Mouse (Mus musculus) neural tube, embryonic 11.5 days (tissue): Measurements from ENCODE around the gene Slc5a11. TPM values are rescaled to one million over a fixed set of nuclear protein-coding genes. Genes with fewer than 3 reads are reported as not detected.

Experiments
- ATAC-seq: fragments of 200-750 bp; cut with Nextera tagmentation; 2 replicates; pipeline ENCODE4 v1.8.0; 2017; ENCODE audit warnings: moderate number of reproducible peaks, mild to moderate bottlenecking, moderate TSS enrichment, moderate library complexity; ENCODE audit not compliant: insufficient read depth, low FRiP score, low TSS enrichment
- DNase-seq: peaks from one replicate; pipeline ENCODE4 v3.0.0-alpha.2; 2015; ENCODE audit warnings: low spot score
- H3K27ac ChIP-seq: fragments of 300-500 bp; sonication (generic); 2 replicates; pipeline ENCODE4 v1.5.1; 2014; ENCODE audit warnings: low read depth, mild to moderate bottlenecking, low read length
- H3K27me3 ChIP-seq: fragments of 300-500 bp; sonication (generic); 2 replicates; pipeline ENCODE4 v1.6.1; 2014; ENCODE audit warnings: mild to moderate bottlenecking, low read length, mixed read lengths; ENCODE audit not compliant: control insufficient read depth, insufficient read depth
- H3K36me3 ChIP-seq: fragments of 300-500 bp; sonication (generic); 2 replicates; pipeline ENCODE4 v1.6.1; 2014; ENCODE audit warnings: mild to moderate bottlenecking, low read length, moderate library complexity, mixed read lengths; ENCODE audit not compliant: control insufficient read depth, insufficient read depth
- H3K4me1 ChIP-seq: fragments of 300-500 bp; sonication (generic); 2 replicates; pipeline ENCODE4 v1.6.1; 2014; ENCODE audit warnings: low read length, mixed read lengths; ENCODE audit not compliant: control insufficient read depth, insufficient read depth
- H3K4me2 ChIP-seq: fragments of 300-500 bp; sonication (generic); 2 replicates; pipeline ENCODE4 v1.6.1; 2014; ENCODE audit warnings: low read depth, mild to moderate bottlenecking, moderate library complexity
- H3K4me3 ChIP-seq: fragments of 300-500 bp; sonication (generic); 2 replicates; pipeline ENCODE4 v1.5.1; 2014; ENCODE audit warnings: low read depth, low read length
- H3K9ac ChIP-seq: fragments of 300-500 bp; sonication (generic); 2 replicates; pipeline ENCODE4 v1.6.1; 2014; ENCODE audit warnings: mild to moderate bottlenecking, low read length
- H3K9me3 ChIP-seq: fragments of 300-500 bp; sonication (generic); 2 replicates; pipeline ENCODE4 v1.6.1; 2016; ENCODE audit warnings: low read length; ENCODE audit not compliant: control insufficient read depth
- WGBS: fragments of 180-500 bp; shearing (Covaris S2); extraction: QIAGEN DNeasy Blood & Tissue Kit; methylation state at CpG from one replicate; pipeline ENCODE4 v1.1.7; 2014; 5-methylcytosine and 5-hydroxymethylcytosine counted together
- polyA plus RNA-seq: library from polyadenylated mRNA; unstranded; fragments of >200 nt; fragmentation: Nextera tagmentation; extraction: Ambion mirVana; gene quantifications from 2 replicates; pipeline ENCODE4 v1.2.1, GENCODE M21; 2014

Gene Slc5a11
- polyA plus RNA-seq, 1 experiment from 2014 or later = not detected

- no peak overlapping the region for H3K9ac ChIP-seq
- no peaks in the 10 kb centered on the region for H3K27me3 ChIP-seq
- DNase-seq (no peak), ATAC-seq (no peak)
- H3K4me2 ChIP-seq = no peak overlapping the region
- no peak overlapping the region for H3K27ac ChIP-seq
- no peak overlapping the region for H3K4me3 ChIP-seq
- no peaks in the 10 kb centered on the region for H3K36me3 ChIP-seq
- no peaks in the 10 kb centered on the region for H3K4me1 ChIP-seq
- H3K9me3 ChIP-seq = no peaks in the 10 kb centered on the region
- WGBS = 85% methylated on average over 1 of the region's 1 CpGs
Observed at GRCm38 (mm10) chr7:123244833-123245232, 30.3 kb downstream of the Slc5a11 start.

- Histone ChIP-seq H3K4me1 (no peaks in the 10 kb centered on the region), H3K4me3 (no peak overlapping the region), H3K9ac (no peak overlapping the region), H3K9me3 (no peaks in the 10 kb centered on the region), H3K27ac (no peak overlapping the region), H3K4me2 (no peak overlapping the region), H3K36me3 (no peaks in the 10 kb centered on the region), H3K27me3 (no peaks in the 10 kb centered on the region)
- DNase-seq (no peak), ATAC-seq (no peak)
- WGBS = 50% methylated on average over 4 of the region's 4 CpGs
Observed at GRCm38 (mm10) chr7:123246504-123247084, 32.0 kb downstream of the Slc5a11 start.

GRCm38 (mm10) chr7:123248166-123248565, 33.6 kb downstream of the Slc5a11 start:
- H3K27me3 ChIP-seq = no peaks in the 10 kb centered on the region
- H3K4me3 ChIP-seq = no peak overlapping the region
- no peaks in the 10 kb centered on the region for H3K36me3 ChIP-seq
- H3K4me1 ChIP-seq = no peaks in the 10 kb centered on the region
- H3K9ac ChIP-seq = no peak overlapping the region
- H3K9me3 ChIP-seq = no peaks in the 10 kb centered on the region
- no peak overlapping the region for H3K4me2 ChIP-seq
- ATAC-seq (no peak), DNase-seq (no peak)
- H3K27ac ChIP-seq = no peak overlapping the region
- 50% methylated on average over 2 of the region's 2 CpGs for WGBS

- Histone ChIP-seq H3K27ac (no peak overlapping the region), H3K27me3 (no peaks in the 10 kb centered on the region), H3K9me3 (no peaks in the 10 kb centered on the region), H3K9ac (no peak overlapping the region), H3K4me3 (no peak overlapping the region), H3K4me2 (no peak overlapping the region), H3K4me1 (no peaks in the 10 kb centered on the region), H3K36me3 (no peaks in the 10 kb centered on the region)
- no peak for DNase-seq
- no peak for ATAC-seq
- WGBS = 60% methylated on average over 6 of the region's 6 CpGs
Observed at GRCm38 (mm10) chr7:123251343-123251742, 36.8 kb downstream of the Slc5a11 start.

GRCm38 (mm10) chr7:123253396-123253795, 38.8 kb downstream of the Slc5a11 start:
- DNase-seq = no peak
- H3K9me3 ChIP-seq = no peaks in the 10 kb centered on the region
- H3K27ac ChIP-seq = no peak overlapping the region
- H3K4me1 ChIP-seq = no peaks in the 10 kb centered on the region
- WGBS = 88% methylated on average over 7 of the region's 7 CpGs
- ATAC-seq = no peak
- no peak overlapping the region for H3K4me3 ChIP-seq
- no peak overlapping the region for H3K4me2 ChIP-seq
- no peaks in the 10 kb centered on the region for H3K36me3 ChIP-seq
- no peaks in the 10 kb centered on the region for H3K27me3 ChIP-seq
- H3K9ac ChIP-seq = no peak overlapping the region

- H3K4me2 ChIP-seq = no peak overlapping the region
- H3K27me3 ChIP-seq = no peaks in the 10 kb centered on the region
- H3K9ac ChIP-seq = no peak overlapping the region
- no peaks in the 10 kb centered on the region for H3K9me3 ChIP-seq
- 92% methylated on average over 14 of the region's 14 CpGs for WGBS
- DNase-seq (no peak), ATAC-seq (no peak)
- H3K4me3 ChIP-seq = no peak overlapping the region
- H3K4me1 ChIP-seq = no peaks in the 10 kb centered on the region
- H3K27ac ChIP-seq = no peak overlapping the region
- no peaks in the 10 kb centered on the region for H3K36me3 ChIP-seq
Observed at GRCm38 (mm10) chr7:123254196-123254970, 39.8 kb downstream of the Slc5a11 start.

GRCm38 (mm10) chr7:123258103-123258502, 43.5 kb downstream of the Slc5a11 start:
- ATAC-seq (no peak), DNase-seq (no peak)
- no peak overlapping the region for H3K4me2 ChIP-seq
- 92% methylated on average over 8 of the region's 8 CpGs for WGBS
- H3K27me3 ChIP-seq = no peaks in the 10 kb centered on the region
- no peak overlapping the region for H3K4me3 ChIP-seq
- no peaks in the 10 kb centered on the region for H3K4me1 ChIP-seq
- H3K9ac ChIP-seq = no peak overlapping the region
- no peak overlapping the region for H3K27ac ChIP-seq
- no peaks in the 10 kb centered on the region for H3K9me3 ChIP-seq
- no peaks in the 10 kb centered on the region for H3K36me3 ChIP-seq

- no peaks in the 10 kb centered on the region for H3K36me3 ChIP-seq
- DNase-seq (no peak), ATAC-seq (no peak)
- H3K4me2 ChIP-seq = no peak overlapping the region
- no peak overlapping the region for H3K27ac ChIP-seq
- H3K4me3 ChIP-seq = no peak overlapping the region
- no peaks in the 10 kb centered on the region for H3K27me3 ChIP-seq
- no peaks in the 10 kb centered on the region for H3K4me1 ChIP-seq
- H3K9ac ChIP-seq = no peak overlapping the region
- H3K9me3 ChIP-seq = no peaks in the 10 kb centered on the region
- WGBS = 78% methylated on average over 11 of the region's 11 CpGs
Observed at GRCm38 (mm10) chr7:123273056-123273455, 58.5 kb downstream of the Slc5a11 start.

GRCm38 (mm10) chr7:123276568-123276967, 62.0 kb downstream of the Slc5a11 start:
- Histone ChIP-seq H3K27ac (no peak overlapping the region), H3K9ac (no peak overlapping the region), H3K36me3 (peaks cover 3% of the 10 kb centered on the region; the same call in 1 of the 2 replicates), H3K27me3 (no peaks in the 10 kb centered on the region), H3K4me3 (no peak overlapping the region), H3K9me3 (no peaks in the 10 kb centered on the region), H3K4me2 (no peak overlapping the region), H3K4me1 (no peaks in the 10 kb centered on the region)
- ATAC-seq = no peak
- WGBS = 89% methylated on average over 4 of the region's 4 CpGs
- DNase-seq = no peak
